Mouse (Mus musculus): ENCODE measurements at regions not wholly inside any gene's neighbourhood (a gene's known extent, or its start where the extent isn't known, plus 50 kb on each side); places are given as distances from the start of the nearest gene placed in this dataset.

DNA sequence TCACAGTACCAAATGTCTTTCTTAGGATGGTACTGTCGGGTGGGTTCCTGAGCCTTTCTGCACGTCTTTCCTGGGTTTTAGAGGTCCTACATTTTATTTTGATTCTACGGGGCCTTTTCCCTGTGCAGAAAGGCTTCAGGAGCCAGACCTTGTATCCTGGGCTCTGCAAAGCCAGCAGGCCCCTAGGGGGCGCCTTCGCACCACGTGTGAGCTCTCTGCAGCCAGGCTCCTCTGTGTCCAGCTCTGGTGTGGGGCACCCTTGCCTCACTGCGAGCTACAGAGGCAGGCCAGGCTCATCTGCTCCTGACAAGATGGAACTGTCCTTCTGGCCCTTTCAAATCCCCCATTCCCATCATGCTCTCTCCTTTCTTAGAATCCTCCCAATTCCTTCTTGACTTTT, 53.3 kb upstream of the Usp3 start:
- peak; percentile 82 for DNase-seq (ENCODE audit: low spot score)

DNA sequence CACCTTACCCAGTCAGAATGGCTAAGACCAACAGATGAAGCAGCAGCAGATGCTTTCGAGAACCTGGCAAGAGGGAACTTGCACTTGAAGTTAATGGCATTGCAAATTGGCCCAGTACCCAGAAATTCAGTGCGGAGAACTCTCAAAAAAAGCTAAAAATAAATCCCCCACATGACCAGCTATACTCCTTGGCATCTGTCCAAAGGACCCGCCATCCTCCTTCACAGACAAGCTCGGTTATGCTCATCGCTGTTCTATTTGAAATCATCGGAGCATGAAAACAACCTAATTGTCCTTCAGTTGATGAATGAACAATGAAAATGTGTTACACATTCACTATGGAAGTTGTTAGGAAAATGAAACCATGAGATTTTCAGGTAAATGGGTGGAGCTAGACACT, 58.4 kb upstream of the Usp3 start:
- no peak for DNase-seq (ENCODE audit: low spot score)

DNA sequence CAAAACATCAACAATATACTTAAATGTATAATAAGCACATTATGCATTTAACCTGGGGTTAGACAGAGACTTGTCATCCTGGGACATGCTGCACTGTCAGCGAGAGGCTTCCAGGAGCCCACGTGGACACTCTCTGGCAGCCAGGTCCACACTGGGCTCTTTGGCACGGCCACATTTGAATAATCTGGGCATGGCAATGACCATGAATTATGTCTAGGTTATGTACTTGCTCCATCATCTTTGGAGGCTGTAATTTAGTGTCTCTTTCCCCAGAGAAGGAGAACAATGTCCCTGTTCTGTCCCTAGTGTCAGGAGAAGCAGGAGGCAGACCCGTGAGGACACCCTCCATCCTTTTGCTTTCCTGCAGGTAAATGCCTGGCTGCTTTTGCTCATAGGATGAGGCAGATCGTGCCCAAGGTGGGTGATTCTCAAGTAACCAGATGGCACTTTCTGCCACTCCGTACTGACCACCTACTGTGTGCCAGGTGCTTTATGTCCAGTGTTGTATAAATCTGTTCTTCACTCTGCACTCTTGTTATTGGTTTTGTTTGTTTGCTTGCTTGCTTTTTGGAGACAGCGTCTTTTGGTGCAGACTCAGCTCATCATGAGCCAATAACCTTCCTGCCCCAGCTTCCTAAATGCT, 56.2 kb upstream of the Car12 start:
- DNase-seq (ENCODE audit: low spot score) = no peak

DNA sequence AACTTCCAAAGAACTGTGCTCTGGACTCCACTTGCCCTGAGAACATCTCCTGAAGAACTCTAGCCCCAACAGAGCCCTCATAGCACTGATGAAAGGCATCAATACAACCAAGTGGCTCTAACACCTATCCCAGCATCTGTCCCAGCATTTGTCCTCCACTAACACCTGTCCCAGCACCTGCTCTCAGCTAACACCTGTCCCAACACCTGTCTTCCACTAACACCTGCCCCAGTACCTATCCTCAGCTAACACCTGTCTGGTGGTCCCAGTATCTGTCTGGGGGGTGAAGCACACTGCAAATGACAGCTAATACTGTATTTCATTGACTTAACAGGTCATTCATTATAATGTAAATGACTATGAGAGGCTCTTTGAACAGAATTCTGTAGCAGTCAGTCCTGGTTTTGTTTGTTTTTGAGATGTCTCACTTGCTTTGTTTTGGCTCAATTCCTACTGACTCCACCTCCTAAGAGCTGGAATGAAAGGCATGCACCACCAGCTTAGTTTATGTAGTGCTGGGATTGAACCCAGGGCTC, 54.7 kb upstream of the Car12 start:
- no peak for DNase-seq (ENCODE audit: low spot score)

DNA sequence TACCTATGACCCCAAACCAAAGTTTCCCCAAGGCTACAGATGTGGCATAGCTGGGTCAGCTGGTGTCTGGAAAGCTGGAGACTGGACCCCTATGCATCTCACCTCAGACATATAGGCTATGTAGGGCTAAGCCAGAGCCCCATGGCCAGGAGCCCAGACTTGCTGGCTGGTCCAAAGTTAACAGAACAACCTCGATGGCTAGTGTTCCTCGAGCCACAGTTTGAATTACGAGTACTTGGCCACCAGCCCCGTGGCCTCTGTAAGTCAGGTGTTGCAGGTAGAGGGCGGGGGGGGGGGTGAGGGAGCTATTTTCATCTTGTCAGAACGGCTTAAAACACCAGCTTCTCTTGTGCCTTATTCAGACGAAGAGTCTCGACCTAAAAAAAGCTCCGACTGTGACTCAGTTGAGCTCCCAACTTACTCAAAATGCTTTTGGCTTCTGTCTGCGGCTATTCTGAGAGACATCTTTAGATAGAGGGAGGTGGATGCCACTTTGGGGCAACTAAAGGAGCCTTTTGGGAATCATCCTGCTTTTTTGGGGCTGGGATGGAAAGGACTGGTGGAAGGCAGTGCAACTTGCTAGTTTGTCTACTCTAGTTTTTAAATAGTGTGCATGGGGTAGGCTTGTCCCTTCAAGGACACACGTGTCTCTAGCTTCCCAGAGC, 53.6 kb upstream of the Car12 start:
- no peak for DNase-seq (ENCODE audit: low spot score)

DNA sequence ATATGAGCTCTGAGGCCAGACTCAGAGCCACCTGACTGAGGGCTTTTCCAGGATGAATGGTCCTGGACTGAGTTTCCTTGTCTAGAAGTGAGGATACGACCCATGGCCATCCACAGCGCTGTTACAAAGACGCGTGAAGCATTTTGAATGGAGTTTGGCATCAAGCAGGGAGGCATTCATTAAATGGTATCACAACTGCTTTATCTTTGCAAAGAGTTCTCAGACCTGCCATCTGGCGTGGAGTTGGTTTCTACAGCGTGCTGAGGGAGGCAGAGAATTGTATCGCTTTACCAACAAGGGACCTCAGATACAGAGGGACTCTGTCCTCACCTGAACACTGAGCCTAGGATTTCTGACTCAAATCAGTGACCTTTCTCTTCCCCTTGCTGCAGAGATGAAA, 51.9 kb upstream of the Car12 start:
- peak; percentile 40 for DNase-seq (ENCODE audit: low spot score)

DNA sequence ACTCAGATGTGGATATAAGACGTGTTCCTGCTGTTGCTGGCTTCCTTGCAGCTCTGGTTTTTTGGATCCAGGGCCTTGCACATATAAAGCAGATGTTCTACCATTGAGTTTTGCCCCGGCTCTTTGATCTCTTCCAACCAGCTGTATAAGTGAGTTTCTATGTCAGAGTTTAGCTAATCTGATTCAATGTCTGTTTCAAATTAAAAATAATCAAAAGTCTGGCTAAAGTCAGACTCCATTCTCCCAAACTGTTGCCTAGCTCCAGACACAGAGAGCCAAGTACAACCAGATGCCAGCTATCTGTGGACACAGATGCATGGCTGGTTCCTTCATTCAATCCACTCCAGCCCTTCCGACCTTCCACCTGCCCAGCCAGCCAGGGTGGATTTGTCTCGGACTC, 51.0 kb upstream of the Car12 start:
- no peak for DNase-seq (ENCODE audit: low spot score)
